Mouse (Mus musculus) c-Kit-positive CD71-positive TER-119-negative erythroid progenitor cells, embryonic 14.5 days (primary cell): ENCODE data around the gene St6galnac4.

Experiments
- DNase-seq: peaks from one replicate; pipeline ENCODE4 v3.0.0-alpha.2; 2013; ENCODE audit warnings: low read depth

Gene St6galnac4

GRCm38 (mm10) chr2:32586871-32587351 lies at the start of gene St6galnac4:
TSS of gene St6galnac4 (plus strand) at chr2:32587095.
- peak; percentile 84 for DNase-seq

- no peak for DNase-seq
Measured at GRCm38 (mm10) chr2:32537360-32537905, 49.5 kb upstream of the St6galnac4 start.

DNA sequence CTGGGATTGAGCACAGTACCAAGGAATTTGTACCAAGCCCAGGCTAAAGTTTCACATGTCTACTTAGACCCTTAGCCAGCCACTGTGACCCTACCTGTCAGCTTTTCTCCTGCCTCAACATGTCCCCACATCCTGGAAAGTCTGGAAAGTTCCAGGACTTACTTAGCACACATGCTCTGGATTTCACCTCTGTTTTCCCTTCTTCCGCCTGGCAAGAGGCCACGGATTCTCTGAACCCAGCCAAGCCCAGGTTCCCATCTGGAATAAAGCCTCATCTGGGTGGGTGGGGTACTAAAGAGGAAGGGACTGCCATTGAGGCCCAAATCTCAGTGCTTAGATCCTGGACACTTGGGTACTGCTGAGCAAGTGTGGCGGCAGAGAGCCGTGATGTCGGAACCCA lies 49.0 kb upstream of the St6galnac4 start:
- DNase-seq = no peak

GRCm38 (mm10) chr2:32538461-32538860 lies 48.4 kb upstream of the St6galnac4 start:
- DNase-seq = no peak

GRCm38 (mm10) chr2:32539452-32539981 lies 47.4 kb upstream of the St6galnac4 start:
- DNase-seq = no peak

DNA sequence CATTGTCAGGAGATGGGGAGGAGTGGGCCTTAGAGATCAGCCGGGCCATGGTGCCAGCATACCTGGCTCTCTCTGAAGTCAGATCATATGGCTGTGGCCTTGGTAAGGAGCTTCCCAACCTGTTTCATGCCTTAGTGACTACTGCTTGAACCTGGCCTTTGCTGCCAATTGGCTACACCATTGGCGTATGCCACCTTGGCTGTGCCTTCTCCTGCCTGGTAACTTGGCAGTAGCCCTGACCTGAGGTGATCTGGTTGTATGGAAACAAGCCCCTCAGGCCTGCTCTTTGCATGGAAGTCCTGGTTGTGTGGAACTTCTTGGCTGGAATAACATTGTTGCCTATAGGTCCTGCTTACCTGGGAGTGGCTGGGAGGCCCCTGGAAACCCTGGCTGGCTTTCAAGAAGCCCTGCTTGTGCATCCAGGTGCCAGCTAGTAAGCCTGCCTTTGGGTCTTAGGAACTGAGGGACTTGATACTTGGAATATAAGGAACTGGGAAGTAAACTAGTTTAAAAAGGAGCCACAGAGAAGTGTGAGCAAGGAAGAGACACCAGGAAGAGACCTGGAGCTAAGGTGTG lies 45.5 kb upstream of the St6galnac4 start:
- no peak for DNase-seq

DNA sequence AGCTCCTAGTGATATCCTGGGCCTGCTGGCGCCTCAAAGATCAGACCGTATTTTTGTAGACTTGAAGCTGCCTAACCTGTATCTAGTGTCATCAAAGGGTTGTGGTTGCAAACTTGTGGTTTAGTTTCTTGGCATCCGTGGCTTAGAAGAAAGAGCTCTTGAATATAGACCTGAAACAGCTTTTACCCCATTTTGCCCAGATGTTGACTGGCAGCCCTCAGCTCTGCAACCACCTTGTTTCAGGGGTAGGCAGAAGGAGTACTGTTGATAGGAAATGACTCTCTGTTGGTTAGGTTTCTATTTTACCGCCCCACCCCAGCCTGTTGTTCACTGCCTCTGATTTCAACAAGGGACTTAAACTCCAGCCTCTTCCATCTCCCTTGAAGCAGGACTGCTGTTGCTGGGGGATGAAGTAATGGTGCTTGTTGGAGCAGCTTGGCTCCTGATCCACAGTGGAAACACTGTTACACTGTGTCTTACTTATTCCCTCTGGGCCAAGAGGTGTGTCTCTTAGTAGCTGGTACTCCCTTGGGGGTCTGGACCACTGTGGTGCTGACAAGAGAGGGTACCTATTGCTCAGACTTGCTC lies 44.8 kb upstream of the St6galnac4 start:
- DNase-seq = no peak

DNA sequence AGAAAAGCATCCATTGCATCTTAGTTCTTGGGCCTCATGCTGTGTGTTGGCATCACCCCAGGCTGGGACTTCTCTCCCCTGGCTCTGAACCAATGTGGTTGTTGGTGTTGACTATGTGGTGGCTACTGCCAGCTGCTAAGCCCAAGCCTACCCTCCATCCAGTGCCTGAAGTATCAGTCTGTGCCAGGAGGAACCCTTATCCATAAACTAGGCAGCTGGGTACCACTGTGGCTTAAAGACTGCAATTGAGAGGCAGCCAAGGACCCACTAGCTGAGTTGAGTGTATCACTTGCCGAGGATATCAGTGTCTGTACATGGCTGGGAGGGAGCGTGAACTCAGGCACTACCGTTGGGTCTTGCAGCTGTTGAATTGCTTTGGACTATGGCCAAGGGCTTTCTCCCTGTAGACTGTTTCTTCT lies 43.9 kb upstream of the St6galnac4 start:
- DNase-seq = no peak

DNA sequence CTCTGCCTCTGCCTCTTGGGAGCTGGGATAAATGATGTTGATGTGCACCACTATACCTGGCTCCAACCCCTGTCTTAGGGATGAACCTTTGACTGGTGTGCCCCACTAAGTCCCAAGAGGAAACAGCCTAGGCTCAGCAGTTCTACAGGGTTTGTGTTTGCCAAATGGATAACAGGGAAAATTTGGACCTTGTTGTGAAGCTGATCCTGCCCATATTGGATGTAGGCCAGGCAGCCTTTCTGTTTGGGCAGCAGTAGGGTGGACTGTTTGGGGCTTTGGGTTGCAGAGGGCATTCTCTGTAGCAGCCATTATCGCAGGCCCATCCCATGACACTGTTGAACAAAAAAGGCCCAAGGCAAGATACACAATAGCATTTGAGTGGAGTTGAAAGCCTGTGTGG lies 39.9 kb upstream of the St6galnac4 start:
- no peak for DNase-seq

DNA sequence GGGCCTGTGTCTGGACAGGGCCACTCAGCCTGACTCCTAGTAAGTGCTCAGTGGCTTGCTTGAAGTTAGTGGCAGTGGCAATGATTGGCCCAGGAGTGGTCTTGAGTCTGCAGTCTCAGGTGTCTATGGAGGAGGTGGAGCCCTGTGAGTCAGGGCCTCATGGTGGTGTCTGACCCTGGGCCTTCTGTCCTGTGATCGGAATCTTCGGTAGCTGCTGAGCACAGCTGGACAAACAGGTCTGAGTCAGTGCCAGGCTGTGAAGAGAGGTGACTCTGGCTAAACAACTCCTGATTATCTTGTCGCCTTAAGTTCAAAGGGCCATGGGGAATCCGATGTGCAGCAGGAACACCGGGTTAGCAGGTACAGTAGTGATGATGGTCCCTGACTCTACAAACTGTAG lies 39.5 kb upstream of the St6galnac4 start:
- DNase-seq = no peak

GRCm38 (mm10) chr2:32547964-32548739 lies 38.7 kb upstream of the St6galnac4 start:
- no peak for DNase-seq

GRCm38 (mm10) chr2:32549171-32549570 lies 37.7 kb upstream of the St6galnac4 start:
- DNase-seq = no peak

GRCm38 (mm10) chr2:32549764-32550163 lies 37.1 kb upstream of the St6galnac4 start:
- no peak for DNase-seq

- DNase-seq = no peak
Measured at GRCm38 (mm10) chr2:32551236-32551635, 35.7 kb upstream of the St6galnac4 start.

DNA sequence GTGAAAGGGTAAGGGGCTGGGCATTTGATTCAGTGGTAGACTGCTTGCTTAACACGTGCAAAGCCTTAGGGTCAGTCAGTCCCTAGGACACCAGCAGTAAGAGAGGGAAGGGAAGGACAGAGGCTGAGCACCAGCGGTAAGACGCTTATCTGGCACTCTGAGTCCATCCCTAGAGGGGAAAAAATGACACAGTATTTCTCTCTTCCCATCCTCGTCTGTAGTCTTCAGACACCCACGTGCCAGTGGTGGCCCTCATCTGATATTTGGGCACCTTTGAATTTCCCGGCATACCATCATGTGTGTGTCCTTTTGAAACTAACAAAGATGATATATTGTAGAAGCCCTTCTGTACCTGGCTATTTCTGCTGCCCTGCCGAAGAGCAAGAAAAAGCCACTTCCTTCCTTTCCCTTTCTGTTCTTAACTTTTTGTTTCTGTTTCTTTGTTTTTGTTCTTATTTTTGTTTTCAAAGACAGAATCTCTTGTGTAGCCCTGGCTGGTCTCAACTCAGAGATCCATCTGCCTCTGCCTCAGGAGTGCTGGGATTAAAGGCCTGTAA lies 33.2 kb upstream of the St6galnac4 start:
- DNase-seq = no peak

DNA sequence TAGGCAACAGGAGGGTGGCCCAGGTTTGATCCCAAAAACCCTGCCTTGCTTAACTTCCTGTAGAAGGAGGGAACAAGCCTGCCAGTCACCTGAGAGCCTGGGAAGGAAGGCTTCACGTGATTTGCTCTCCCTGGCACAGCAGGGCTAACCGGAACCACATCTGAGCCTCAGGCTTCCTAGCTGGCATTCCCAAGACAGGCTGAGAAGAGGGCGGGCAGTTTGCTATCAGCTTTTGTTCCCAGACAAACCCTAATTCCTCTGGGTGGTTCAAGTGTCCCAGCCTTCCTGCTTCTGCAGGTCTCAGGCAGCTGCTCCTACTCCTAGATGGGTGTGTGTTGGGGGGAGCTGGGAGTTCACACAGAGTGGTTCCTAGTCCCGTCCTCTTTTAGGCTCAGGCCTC lies 31.4 kb upstream of the St6galnac4 start:
- no peak for DNase-seq

GRCm38 (mm10) chr2:32556019-32556418 lies 30.9 kb upstream of the St6galnac4 start:
- DNase-seq = no peak

DNA sequence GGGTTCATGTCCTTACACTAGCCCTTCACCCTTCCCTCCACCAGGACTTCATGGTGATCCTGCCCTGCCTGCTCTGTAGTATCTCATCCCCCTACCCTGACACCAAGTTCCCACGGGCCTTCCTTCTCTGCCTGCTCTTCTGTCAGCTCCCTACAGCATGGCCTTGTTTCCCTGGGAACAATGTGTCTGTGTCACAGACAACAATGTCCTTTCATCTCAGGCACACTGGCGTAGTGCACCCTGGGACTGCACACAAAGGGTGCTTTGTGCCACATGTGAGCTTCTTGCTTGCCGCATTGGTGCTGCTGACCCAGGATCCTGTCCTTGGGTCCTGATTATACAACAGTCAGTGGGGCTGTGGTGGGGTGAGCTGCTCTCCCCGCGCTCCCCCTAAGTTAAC lies 27.3 kb upstream of the St6galnac4 start:
- no peak for DNase-seq

GRCm38 (mm10) chr2:32566536-32567063 lies 20.3 kb upstream of the St6galnac4 start:
- peak; percentile 67 for DNase-seq

GRCm38 (mm10) chr2:32568149-32568548 lies 18.7 kb upstream of the St6galnac4 start:
- DNase-seq = no peak

DNA sequence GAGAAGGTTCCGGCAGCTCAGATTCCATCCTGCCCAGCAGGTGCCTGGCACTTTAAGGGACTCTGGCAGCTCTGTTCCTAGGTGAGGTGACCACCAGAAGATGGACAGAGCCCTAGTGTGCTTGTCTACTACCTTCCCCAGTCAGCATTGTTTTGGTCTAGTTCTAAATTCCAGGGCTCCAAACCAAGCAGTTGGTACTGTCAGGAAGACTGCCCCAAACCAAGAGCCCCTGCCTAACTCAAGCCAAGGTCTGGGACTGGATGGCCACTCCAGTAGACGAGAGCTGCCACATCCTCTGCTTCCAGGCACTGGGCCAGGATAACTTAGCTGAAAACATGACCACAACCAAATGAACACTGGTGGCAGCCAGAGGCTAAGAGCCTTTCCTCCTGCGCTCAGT lies 18.0 kb upstream of the St6galnac4 start:
- no peak for DNase-seq
